Mouse (Mus musculus) testis, postnatal 14 days (tissue): ENCODE data around the gene Gna13.

ENCODE experiments used
- DNase-seq: peaks from one replicate; pipeline ENCODE4 v3.0.0; 2021; ENCODE audit warnings: low spot score

The Gna13 gene

GRCm38 (mm10) chr11:109349652-109350316 lies 12.8 kb upstream of the Gna13 start:
- DNase-seq, result peak; percentile 77

GRCm38 (mm10) chr11:109350317-109350714 lies 12.3 kb upstream of the Gna13 start:
- DNase-seq, result no peak

GRCm38 (mm10) chr11:109351489-109351888 lies 11.1 kb upstream of the Gna13 start:
- DNase-seq, result no peak

GRCm38 (mm10) chr11:109353391-109354235 lies 9.0 kb upstream of the Gna13 start:
- peak; percentile 46 for DNase-seq

GRCm38 (mm10) chr11:109354236-109354613 lies 8.4 kb upstream of the Gna13 start:
- DNase-seq, result no peak

- no peak for DNase-seq
These were observed 6.8 kb upstream of the Gna13 start for GRCm38 (mm10) chr11:109355771-109356388.

GRCm38 (mm10) chr11:109357171-109357570 lies 5.5 kb upstream of the Gna13 start:
- no peak for DNase-seq

- DNase-seq, result no peak
These were observed 4.1 kb upstream of the Gna13 start for GRCm38 (mm10) chr11:109358549-109358948.

- DNase-seq, result no peak
These were observed 3.4 kb upstream of the Gna13 start for GRCm38 (mm10) chr11:109359043-109359752.

GRCm38 (mm10) chr11:109360102-109360501 lies 2.5 kb upstream of the Gna13 start:
- DNase-seq, result no peak

- DNase-seq, result no peak
These were observed 2.0 kb upstream of the Gna13 start for GRCm38 (mm10) chr11:109360581-109361040.

- DNase-seq, result no peak
These were observed 1.4 kb upstream of the Gna13 start for GRCm38 (mm10) chr11:109361241-109361630.

- DNase-seq, result no peak
These were observed 784 bp upstream of the Gna13 start for GRCm38 (mm10) chr11:109361631-109362462.

- DNase-seq, result no peak
These were observed 831 bp downstream of the Gna13 start for GRCm38 (mm10) chr11:109363191-109364133.

GRCm38 (mm10) chr11:109364337-109364736 lies 1.7 kb downstream of the Gna13 start:
- no peak for DNase-seq

GRCm38 (mm10) chr11:109364881-109365280 lies 2.2 kb downstream of the Gna13 start:
- DNase-seq, result no peak

- no peak for DNase-seq
These were observed 3.2 kb downstream of the Gna13 start for GRCm38 (mm10) chr11:109365818-109366217.

GRCm38 (mm10) chr11:109366802-109367579 lies 4.4 kb downstream of the Gna13 start:
- no peak for DNase-seq

- no peak for DNase-seq
These were observed 6.5 kb downstream of the Gna13 start for GRCm38 (mm10) chr11:109369026-109369637.
